Mouse (Mus musculus): ENCODE measurements at regions not wholly inside any gene's neighbourhood (a gene's known extent, or its start where the extent isn't known, plus 50 kb on each side); places are given as distances from the start of the nearest gene placed in this dataset.
"Not testable (repeated sequence)": the region's sequence is repeated elsewhere in the genome, so short reads cannot be mapped to it uniquely, and the experiment has no call there.

DNA sequence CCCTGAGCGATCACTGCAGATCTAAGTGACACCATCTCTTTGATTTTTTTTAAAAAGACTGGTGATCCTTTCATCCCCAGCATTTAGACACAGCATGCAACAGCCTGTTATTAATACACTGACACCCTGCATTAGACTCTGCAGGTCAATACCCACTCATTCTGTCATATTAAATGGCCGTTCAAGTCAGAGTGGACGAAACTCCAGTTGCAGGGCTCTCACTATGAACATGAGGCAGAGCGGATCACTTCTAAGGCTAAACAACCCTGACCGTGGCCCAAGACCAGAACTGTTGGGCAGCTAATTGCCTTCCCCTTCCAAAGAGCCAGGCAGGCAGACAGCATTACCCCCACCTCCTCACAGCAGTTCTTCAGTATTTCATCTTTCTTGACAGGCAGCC is 168.6 kb upstream of the Tenm4 start:
- Histone ChIP-seq H3K27me3 (no peaks in the 10 kb centered on the region), H3K4me2 (no peak overlapping the region), H3K27ac (no peak overlapping the region), H3K4me1 (peaks cover 7% of the 10 kb centered on the region), H3K9me3 (no peaks in the 10 kb centered on the region), H3K36me3 (replicated peaks) (no peaks in the 10 kb centered on the region), H3K9ac (no peak overlapping the region), H3K4me3 (replicated peaks) (no peak overlapping the region)
- 85% methylated on average over 5 of the region's 5 CpGs for whole genome bisulfite sequencing
- no peak for ATAC-seq (ENCODE audit: low FRiP score)

DNA sequence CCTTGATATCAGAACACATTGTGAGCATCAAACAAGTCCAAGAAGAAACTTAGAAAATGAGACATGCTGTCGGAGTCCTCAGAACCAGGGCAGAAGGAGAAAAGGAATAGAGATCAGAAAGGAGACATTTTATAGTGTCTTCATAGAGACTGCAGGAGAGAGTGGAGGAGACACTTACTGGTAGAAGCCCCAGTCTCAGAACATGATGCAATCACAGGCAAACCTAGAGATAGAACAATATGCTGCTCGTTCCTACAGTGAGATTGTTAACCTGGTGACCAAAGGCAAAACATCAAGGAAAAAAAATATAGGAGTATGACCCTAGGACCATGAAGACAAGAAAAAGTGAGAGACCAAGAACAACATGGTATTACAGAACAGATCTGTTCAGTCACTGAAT is 164.7 kb upstream of the Tenm4 start:
- H3K4me3 ChIP-seq (replicated peaks) = no peak overlapping the region
- no peaks in the 10 kb centered on the region for H3K4me1 ChIP-seq
- H3K4me2 ChIP-seq = no peak overlapping the region
- H3K9ac ChIP-seq = no peak overlapping the region
- no peak for ATAC-seq (ENCODE audit: low FRiP score)
- no peaks in the 10 kb centered on the region for H3K27me3 ChIP-seq
- WGBS = 90% methylated on average over 2 of the region's 2 CpGs
- no peak overlapping the region for H3K27ac ChIP-seq
- H3K36me3 ChIP-seq (replicated peaks) = no peaks in the 10 kb centered on the region
- no peaks in the 10 kb centered on the region for H3K9me3 ChIP-seq

DNA sequence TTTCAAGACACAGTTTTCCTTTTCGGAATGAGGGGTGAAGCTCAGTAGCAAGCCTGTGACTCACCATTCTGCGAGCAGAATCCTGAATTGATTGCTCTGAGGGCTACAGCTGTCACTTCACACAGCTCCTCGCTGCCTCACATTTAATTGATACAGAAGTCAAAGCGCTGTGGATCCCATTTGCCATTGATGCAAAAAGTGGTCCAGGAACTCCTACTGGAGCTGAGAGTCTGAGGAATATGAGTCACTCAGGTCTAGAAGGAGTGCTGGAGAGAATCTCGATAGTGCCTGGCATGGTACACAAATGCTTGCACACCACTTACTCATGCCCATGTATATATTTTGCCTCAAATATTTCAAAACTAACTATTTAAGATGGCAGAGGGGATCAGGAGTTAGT is 158.0 kb upstream of the Tenm4 start:
- WGBS = 85% methylated on average over 5 of the region's 5 CpGs
- Histone ChIP-seq H3K36me3 (replicated peaks) (no peaks in the 10 kb centered on the region), H3K27ac (no peak overlapping the region), H3K4me2 (no peak overlapping the region), H3K9me3 (no peaks in the 10 kb centered on the region), H3K4me1 (no peaks in the 10 kb centered on the region), H3K4me3 (replicated peaks) (no peak overlapping the region), H3K9ac (no peak overlapping the region), H3K27me3 (no peaks in the 10 kb centered on the region)
- no peak for ATAC-seq (ENCODE audit: low FRiP score)

DNA sequence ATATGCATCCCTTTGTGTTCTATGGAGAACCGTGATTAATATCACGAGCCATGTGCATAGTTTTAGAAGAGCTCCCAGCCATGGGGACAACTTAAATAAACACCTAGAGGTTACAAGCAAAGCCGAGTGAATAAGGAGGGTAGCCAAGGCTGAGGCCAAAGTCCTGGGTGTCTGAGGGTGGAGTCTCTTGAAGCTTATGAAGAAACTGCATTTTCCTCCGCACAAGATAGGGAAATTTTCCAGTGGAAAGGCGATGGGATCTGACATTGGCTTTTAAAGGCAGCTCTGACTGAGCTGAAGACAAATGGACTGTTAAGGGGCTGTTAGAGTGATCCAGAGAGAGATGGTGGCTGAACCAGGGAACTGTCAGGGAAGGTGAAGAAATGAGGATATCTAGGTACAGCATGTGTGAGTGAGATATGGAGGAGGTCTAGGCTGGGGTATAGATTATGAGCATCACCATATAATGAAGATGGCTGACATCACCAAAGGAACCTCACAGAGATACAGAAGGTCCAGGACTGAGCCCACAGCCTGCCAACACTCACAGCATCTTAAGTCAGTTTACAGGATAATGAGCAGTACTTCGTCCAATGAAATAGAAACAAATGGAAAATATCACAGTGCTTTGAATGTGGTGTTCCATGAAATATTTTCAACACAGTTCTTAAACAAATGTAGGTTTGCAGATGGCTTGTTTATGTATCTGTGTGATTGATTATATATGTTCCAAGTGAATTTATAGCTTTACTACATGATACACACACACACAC is 153.7 kb upstream of the Tenm4 start:
- ATAC-seq (ENCODE audit: low FRiP score) = no peak
- no peak overlapping the region for H3K27ac ChIP-seq
- no peak overlapping the region for H3K9ac ChIP-seq
- no peaks in the 10 kb centered on the region for H3K9me3 ChIP-seq
- H3K36me3 ChIP-seq (replicated peaks) = no peaks in the 10 kb centered on the region
- WGBS = 90% methylated on average over 6 of the region's 6 CpGs
- H3K27me3 ChIP-seq = no peaks in the 10 kb centered on the region
- no peak overlapping the region for H3K4me3 ChIP-seq (replicated peaks)
- no peak overlapping the region for H3K4me2 ChIP-seq
- H3K4me1 ChIP-seq = no peaks in the 10 kb centered on the region

DNA sequence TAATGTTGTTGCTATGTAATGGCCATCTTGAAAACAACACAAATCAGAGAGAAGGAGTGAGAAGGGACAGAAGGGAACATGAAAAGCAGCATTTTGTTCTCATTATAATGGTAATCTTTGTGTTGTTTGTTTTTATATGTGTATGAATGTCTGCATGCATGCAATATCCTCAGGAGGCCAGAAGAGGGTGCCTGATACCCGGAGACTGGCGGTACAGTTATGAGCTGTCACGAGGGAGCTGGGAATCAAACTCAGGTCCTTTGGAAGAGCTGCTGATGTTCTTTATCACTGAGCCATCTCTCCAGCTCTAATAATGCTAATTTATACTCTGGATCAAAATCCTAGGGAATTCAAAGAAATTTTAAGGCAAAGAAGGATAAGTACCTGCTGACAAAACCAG is 147.0 kb upstream of the Tenm4 start:
- H3K4me1 ChIP-seq = no peaks in the 10 kb centered on the region
- H3K4me3 ChIP-seq (replicated peaks) = no peak overlapping the region
- no peak overlapping the region for H3K9ac ChIP-seq
- WGBS = 94% methylated on average over 3 of the region's 3 CpGs
- no peak for ATAC-seq (ENCODE audit: low FRiP score)
- H3K27ac ChIP-seq = no peak overlapping the region
- H3K36me3 ChIP-seq (replicated peaks) = no peaks in the 10 kb centered on the region
- no peaks in the 10 kb centered on the region for H3K27me3 ChIP-seq
- H3K9me3 ChIP-seq = no peaks in the 10 kb centered on the region
- no peak overlapping the region for H3K4me2 ChIP-seq

DNA sequence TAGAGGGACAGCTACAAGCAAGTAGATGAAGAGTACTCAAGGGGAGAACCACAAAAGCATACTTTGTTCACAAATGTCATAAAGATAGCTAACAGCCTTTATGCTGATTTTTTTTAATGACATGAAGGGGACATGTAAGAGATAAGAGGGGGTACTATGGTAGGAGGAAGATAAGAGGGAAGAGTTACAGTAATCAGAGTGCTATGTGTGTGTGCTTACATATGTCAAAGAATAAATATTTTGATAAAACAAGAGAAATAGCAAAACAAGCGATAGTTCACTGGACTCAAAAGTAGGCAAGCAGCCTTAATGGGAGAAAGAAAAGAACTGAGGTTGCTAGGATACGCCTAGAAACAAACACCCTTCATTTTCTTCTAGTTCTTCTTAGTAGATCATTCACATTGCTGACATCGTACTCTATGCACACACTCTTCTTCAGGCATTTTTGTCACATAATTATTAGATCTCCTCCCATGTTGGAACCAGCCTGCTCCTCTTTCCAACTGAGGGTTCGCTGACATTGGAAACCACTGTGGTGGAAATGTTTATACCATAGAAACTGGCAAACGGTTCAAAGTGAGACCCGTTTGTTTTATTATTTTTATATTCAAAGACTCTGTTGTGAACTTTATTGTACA is 144.1 kb upstream of the Tenm4 start:
- Histone ChIP-seq H3K4me1 (no peaks in the 10 kb centered on the region), H3K4me3 (replicated peaks) (no peak overlapping the region), H3K27ac (no peak overlapping the region), H3K9ac (no peak overlapping the region), H3K4me2 (no peak overlapping the region), H3K36me3 (replicated peaks) (no peaks in the 10 kb centered on the region), H3K9me3 (no peaks in the 10 kb centered on the region), H3K27me3 (no peaks in the 10 kb centered on the region)
- ATAC-seq (ENCODE audit: low FRiP score) = no peak
- 84% methylated on average over 6 of the region's 6 CpGs for WGBS

DNA sequence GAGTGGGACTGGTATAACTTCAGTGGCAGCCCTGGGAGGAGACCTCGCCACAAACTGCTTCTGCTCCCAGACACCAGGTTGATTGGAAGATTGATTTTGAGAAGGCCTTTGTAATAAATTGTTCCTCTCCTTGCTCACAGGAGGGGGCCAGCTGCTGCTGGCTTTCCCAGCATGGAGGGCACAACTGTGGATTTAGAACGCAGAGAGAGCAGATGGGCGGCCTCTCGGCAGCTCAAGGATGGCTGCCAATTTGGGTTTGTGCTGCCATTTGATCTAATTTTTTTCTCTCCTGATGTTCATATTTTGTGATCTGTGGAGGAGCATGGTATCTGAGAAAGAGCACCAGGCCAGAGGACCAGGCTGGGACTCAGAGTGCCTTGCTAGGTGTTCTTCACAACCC is 137.4 kb upstream of the Tenm4 start:
- no peak for ATAC-seq (ENCODE audit: low FRiP score)
- WGBS = 88% methylated on average over 4 of the region's 4 CpGs
- no peaks in the 10 kb centered on the region for H3K4me1 ChIP-seq
- no peaks in the 10 kb centered on the region for H3K36me3 ChIP-seq (replicated peaks)
- H3K27ac ChIP-seq = no peak overlapping the region
- no peak overlapping the region for H3K4me3 ChIP-seq (replicated peaks)
- H3K9me3 ChIP-seq = no peaks in the 10 kb centered on the region
- no peaks in the 10 kb centered on the region for H3K27me3 ChIP-seq
- no peak overlapping the region for H3K4me2 ChIP-seq
- H3K9ac ChIP-seq = no peak overlapping the region

DNA sequence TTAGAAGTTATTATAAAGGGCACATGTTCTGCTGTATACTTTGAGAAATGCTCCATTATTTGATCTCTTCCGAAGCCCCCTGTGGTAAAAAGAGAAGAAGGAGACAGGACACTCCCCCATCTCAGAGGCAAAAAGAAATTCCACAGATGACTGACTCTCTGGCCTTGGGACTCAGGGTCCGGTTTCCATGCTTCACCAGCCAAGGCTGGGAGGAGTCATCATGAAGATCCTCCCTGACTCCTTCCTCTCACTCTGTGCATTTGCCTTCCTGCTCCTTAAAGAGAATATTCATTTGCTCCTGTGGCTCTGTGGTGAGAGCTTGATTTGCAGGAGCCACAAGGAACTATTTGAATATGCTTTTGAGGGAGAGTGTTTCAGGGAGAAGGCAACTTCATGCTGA is 135.6 kb upstream of the Tenm4 start:
- H3K4me3 ChIP-seq (replicated peaks) = no peak overlapping the region
- no peaks in the 10 kb centered on the region for H3K36me3 ChIP-seq (replicated peaks)
- no peak overlapping the region for H3K9ac ChIP-seq
- 51% methylated on average over 2 of the region's 2 CpGs for WGBS
- H3K27me3 ChIP-seq = no peaks in the 10 kb centered on the region
- H3K27ac ChIP-seq = no peak overlapping the region
- ATAC-seq (ENCODE audit: low FRiP score) = no peak
- H3K4me2 ChIP-seq = no peak overlapping the region
- H3K4me1 ChIP-seq = no peaks in the 10 kb centered on the region
- no peaks in the 10 kb centered on the region for H3K9me3 ChIP-seq

DNA sequence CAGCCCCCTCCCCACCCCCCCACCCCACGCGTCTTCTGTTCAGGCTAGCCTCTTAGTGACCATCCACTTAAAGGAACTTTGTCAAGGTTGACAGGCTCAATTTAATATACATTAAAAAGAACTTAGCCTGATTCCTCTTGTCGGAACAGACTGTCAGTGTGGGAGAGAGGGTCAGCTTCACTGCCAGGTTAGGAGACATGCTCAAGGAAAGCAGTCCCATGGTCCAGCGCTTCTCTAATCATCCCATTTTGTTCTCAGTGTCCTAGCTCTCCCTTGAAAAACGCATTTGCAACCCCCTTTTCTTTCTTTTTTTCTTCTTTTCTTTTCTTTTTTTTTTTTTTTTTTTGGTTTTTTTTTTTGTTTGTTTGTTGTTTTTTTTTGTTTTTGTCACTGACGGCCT is 131.4 kb upstream of the Tenm4 start:
- H3K27ac ChIP-seq = no peak overlapping the region
- H3K9ac ChIP-seq = no peak overlapping the region
- H3K4me2 ChIP-seq = no peak overlapping the region
- no peaks in the 10 kb centered on the region for H3K4me1 ChIP-seq
- 0 out of 2 replicates have a peak, but pooled peaks cover 2% of the 10 kb centered on the region for H3K9me3 ChIP-seq
- 68% methylated on average over 6 of the region's 6 CpGs for WGBS
- H3K36me3 ChIP-seq (replicated peaks) = no peaks in the 10 kb centered on the region
- ATAC-seq (ENCODE audit: low FRiP score) = no peak
- no peaks in the 10 kb centered on the region for H3K27me3 ChIP-seq
- no peak overlapping the region for H3K4me3 ChIP-seq (replicated peaks)

DNA sequence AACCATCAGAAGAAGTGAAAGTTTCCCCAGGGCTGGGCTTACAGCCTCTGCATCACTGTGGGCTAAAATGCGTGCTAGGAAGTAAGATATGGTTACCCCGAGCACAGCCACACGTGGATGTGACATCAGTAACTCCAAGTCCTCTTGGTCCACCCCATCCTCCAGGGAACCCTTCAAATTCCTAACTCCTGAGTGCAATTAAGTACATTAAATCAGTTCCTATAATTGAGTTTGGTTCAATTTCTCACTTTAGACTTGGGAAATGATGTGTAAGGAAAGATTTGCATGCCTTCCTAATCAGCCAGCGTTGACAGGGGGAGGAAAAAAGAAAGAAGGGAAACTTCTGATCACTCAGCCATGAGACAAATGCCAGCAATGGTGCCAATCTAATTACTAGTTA is 129.2 kb upstream of the Tenm4 start:
- Histone ChIP-seq H3K36me3 (replicated peaks) (no peaks in the 10 kb centered on the region), H3K4me3 (replicated peaks) (no peak overlapping the region), H3K9me3 (0 out of 2 replicates have a peak, but pooled peaks cover 4% of the 10 kb centered on the region), H3K4me1 (no peaks in the 10 kb centered on the region), H3K27ac (no peak overlapping the region), H3K4me2 (no peak overlapping the region), H3K9ac (no peak overlapping the region), H3K27me3 (no peaks in the 10 kb centered on the region)
- WGBS = 59% methylated on average over 4 of the region's 4 CpGs
- no peak for ATAC-seq (ENCODE audit: low FRiP score)

DNA sequence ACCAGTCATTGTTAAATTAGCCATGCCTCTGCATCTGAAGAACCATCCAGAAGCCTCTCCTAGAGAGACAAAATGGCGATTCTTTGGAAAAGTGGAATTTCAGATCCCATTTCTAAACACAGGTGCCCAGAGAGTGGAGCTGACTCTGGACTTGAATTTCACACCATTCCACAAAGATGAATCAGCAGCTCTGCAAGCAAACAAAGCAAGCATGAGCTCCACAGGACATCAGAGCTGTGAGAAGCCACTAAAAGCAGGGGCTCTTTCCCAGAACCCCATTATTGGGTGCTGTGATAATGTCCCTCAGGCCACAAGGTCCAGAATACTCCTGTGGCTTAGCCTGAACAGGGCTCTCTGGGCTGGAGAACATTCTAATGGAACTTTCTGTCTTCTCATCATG is 119.4 kb upstream of the Tenm4 start:
- Histone ChIP-seq H3K9ac (no peak overlapping the region), H3K27ac (no peak overlapping the region), H3K27me3 (no peaks in the 10 kb centered on the region), H3K9me3 (peaks cover 8% of the 10 kb centered on the region; the same call in 1 of the 2 replicates), H3K4me1 (no peaks in the 10 kb centered on the region), H3K4me2 (no peak overlapping the region), H3K4me3 (replicated peaks) (no peak overlapping the region), H3K36me3 (replicated peaks) (no peaks in the 10 kb centered on the region)
- no peak for ATAC-seq (ENCODE audit: low FRiP score)
- 83% methylated on average over 1 of the region's 1 CpGs for WGBS

DNA sequence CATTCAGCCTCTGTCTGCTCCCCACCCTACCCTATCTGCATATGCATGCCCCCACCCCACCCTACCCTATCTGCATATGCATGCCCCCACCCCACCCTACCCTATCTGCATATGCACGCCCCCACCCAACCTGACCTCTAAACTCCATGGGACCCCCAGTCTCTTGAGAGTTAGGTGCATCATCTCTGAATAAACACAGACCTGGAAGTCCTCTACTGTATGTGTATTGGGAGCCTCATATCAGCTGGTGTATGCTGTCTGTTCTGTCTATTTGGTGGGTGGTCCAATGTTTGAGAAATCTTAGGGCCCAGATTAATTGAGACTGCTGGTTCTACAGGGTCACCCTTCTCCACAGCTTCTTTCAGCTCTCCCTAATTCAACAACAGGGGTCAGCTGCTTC is 109.4 kb upstream of the Tenm4 start:
- not testable (repeated sequence) for H3K4me1 ChIP-seq; H3K4me2 ChIP-seq; H3K4me3 ChIP-seq (replicated peaks); H3K9me3 ChIP-seq; ATAC-seq (ENCODE audit: low FRiP score); H3K27ac ChIP-seq; H3K27me3 ChIP-seq; H3K9ac ChIP-seq; H3K36me3 ChIP-seq (replicated peaks)
- WGBS = 60% methylated on average over 1 of the region's 1 CpGs

DNA sequence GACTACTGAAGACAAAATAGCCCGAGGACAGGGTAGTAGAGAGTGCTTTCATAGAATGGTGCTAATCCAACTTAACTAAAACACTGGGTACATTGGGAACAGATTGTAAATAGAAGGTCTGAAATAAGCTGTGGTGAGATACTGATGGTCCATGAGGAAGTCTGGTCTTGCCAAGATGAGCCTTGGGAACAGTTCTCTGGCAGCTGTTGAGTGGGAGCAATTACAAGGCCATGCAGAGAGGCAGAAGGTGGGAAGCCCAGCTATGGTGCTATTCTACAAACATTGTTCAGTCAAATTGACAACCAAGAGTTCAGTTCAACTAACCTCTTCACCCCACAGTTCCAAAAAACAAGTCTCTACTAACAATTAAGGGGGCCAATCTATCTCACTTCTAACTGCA is 92.5 kb upstream of the Tenm4 start:
- no peak for ATAC-seq (ENCODE audit: low FRiP score)
- Histone ChIP-seq H3K27ac (no peak overlapping the region), H3K36me3 (replicated peaks) (no peaks in the 10 kb centered on the region), H3K4me2 (no peak overlapping the region), H3K9ac (no peak overlapping the region), H3K9me3 (no peaks in the 10 kb centered on the region), H3K4me3 (replicated peaks) (no peak overlapping the region), H3K27me3 (no peaks in the 10 kb centered on the region), H3K4me1 (no peaks in the 10 kb centered on the region)
- WGBS = 88% methylated on average over 1 of the region's 1 CpGs
